Mouse (Mus musculus): Measurements from ENCODE around the gene Churc1. TPM values are rescaled to one million over a fixed set of nuclear protein-coding genes. Genes with fewer than 3 reads are reported as not detected.

The Churc1 gene
- 125 and 127 TPM in 2 replicates for polyA plus RNA-seq (2015; fragmentation: Nextera tagmentation; extraction: Ambion mirVana)

DNA sequence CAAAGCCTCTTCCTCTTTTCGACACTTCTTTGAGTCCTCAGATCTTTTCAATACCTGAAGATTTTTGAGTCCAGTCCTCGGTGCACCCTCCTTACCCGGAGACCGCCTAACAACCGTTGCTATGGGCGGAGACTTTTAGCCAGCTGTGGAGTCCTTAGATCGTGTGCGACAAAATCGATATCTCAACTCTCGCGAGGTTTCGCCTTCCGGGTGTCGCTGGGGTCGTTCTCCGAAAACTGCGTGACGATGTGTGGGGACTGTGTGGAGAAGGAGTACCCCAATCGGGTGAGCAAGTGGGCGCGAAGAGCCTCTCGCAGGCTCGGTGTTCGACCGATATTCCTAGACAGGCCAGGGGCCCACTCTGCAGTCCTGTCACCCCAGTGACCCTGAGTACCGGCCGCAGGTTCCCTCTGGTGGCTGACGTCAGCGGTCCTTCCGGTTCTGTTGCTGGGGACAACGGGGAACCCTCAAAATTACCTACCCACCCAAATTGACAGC lies at the start of gene Churc1, which contains the start of gene Fntb:
TSS of gene Churc1 (plus strand) at position 185 of the 498 bp plus-strand sequence.
TSS of gene Fntb (plus strand) at position 236 of the 498 bp plus-strand sequence.
- peaks cover 13% of the 10 kb centered on the region for H3K4me1 ChIP-seq
- peak; percentile 93 for ATAC-seq (ENCODE audit: insufficient number of reproducible peaks, low FRiP score, low TSS enrichment, low read depth)

DNA sequence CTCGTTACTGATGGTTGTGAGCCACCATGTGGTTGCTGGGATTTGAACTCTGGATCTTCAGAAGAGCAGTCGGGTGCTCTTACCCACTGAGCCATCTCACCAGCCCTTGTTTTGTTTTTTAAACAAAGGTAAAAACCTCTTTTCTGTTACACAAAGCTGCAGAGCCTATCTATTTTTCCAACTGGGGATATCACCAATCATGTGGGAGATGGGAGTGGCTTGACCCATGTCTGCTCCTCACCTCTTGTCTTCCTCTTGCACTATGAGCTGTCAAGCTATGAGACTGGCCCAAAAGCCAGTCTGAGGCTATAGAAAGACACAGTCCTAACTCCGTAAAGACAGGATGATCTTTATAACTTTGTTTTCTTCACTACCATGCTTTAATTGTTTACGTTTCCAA lies 47.0 kb upstream of the Churc1 start:
- no peak for ATAC-seq (ENCODE audit: insufficient number of reproducible peaks, low FRiP score, low TSS enrichment, low read depth)
- Histone ChIP-seq H3K9me3 (replicated peaks) (no peaks in the 10 kb centered on the region), H3K9ac (no peak overlapping the region), H3K4me1 (no peaks in the 10 kb centered on the region), H3K36me3 (no peaks in the 10 kb centered on the region), H3K27me3 (peaks cover 6% of the 10 kb centered on the region; the same call in 1 of the 2 replicates), H3K4me2 (replicated peaks) (no peak overlapping the region), H3K4me3 (replicated peaks) (no peak overlapping the region), H3K27ac (replicated peaks) (no peak overlapping the region)
- WGBS: 78% methylated on average over 4 of the region's 4 CpGs

More for the DNA sequence above, at the start of gene Churc1, which contains the start of gene Fntb:
- H3K4me2 ChIP-seq (replicated peaks): peak within 1 kb of the TSS; percentile 65
- peak within 1 kb of the TSS; percentile 54 for H3K9ac ChIP-seq
- H3K36me3 ChIP-seq: no peaks in the 10 kb centered on the region
- WGBS: under 1% methylated on average over 31 of the region's 31 CpGs
- no peaks in the 10 kb centered on the region for H3K9me3 ChIP-seq (replicated peaks)
- H3K27ac ChIP-seq (replicated peaks): peak within 1 kb of the TSS; percentile 71
- H3K27me3 ChIP-seq: no peaks in the 10 kb centered on the region
- H3K4me3 ChIP-seq (replicated peaks): peak within 1 kb of the TSS; percentile 62

DNA sequence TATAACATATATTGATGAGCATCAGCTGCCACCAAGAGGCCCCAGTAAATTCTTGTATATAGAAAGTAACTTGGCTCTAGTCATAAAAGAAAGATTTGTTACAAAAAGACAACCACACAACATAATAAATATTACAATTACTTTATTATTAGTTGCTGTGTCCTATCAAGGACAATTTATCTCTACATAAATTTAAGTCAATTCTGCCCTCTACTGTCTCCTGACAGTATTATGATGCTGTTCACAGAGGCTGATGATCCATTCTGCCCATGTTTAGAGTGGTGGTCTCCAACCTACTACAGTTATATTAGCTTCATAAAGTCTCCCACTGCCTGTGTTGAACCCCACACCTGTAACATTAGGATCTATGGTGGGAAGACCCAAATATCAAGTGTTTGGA lies 44.8 kb upstream of the Churc1 start:
- Histone ChIP-seq H3K9ac (no peak overlapping the region), H3K4me1 (no peaks in the 10 kb centered on the region), H3K4me3 (replicated peaks) (no peak overlapping the region), H3K27me3 (no peaks in the 10 kb centered on the region), H3K4me2 (replicated peaks) (no peak overlapping the region), H3K9me3 (replicated peaks) (no peaks in the 10 kb centered on the region), H3K36me3 (no peaks in the 10 kb centered on the region), H3K27ac (replicated peaks) (no peak overlapping the region)
- no peak for ATAC-seq (ENCODE audit: insufficient number of reproducible peaks, low FRiP score, low TSS enrichment, low read depth)

DNA sequence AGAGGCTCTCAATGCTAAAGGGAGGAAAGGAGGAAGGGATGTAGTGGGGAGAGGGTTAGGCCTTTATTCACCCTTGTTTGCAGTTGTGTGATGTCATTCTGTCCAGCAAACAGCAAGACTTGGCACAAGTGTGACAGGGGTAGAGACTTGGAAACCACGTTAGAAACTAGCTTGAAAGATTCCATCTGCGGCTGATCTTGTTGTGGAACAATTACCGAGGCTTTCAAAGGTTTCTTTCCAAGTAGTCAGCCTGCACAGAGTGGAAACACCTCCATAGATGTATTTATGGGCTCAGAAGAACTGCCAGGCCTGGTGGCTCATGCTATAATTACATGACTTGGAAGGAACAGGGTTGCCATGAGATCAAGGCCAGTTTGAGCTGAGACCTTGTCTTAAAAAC lies 43.3 kb upstream of the Churc1 start:
- H3K4me1 ChIP-seq: no peaks in the 10 kb centered on the region
- H3K4me3 ChIP-seq (replicated peaks): no peak overlapping the region
- ATAC-seq (ENCODE audit: insufficient number of reproducible peaks, low FRiP score, low TSS enrichment, low read depth): no peak
- no peak overlapping the region for H3K27ac ChIP-seq (replicated peaks)
- H3K27me3 ChIP-seq: no peaks in the 10 kb centered on the region
- no peak overlapping the region for H3K9ac ChIP-seq
- no peaks in the 10 kb centered on the region for H3K9me3 ChIP-seq (replicated peaks)
- H3K4me2 ChIP-seq (replicated peaks): no peak overlapping the region
- WGBS: 64% methylated on average over 3 of the region's 3 CpGs
- no peaks in the 10 kb centered on the region for H3K36me3 ChIP-seq

DNA sequence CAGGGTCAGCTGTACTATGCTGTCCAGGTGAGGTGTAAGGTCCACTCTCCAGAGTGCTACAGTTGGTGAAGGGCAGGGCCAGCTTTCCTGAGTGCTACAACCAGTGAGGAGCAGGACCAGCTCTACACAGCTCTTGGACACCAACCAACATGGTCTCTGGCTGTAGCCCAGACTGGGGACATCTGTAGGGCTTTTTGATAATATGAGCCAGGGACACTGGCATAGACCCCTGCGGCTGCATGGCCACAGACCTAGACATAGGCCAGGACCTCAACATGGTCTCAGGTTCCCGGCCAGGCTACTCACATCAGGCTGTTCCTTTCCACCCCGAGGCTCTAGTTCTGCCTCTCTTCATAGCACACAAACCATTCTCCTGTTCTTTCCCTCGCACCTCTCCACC lies 37.4 kb upstream of the Churc1 start:
- 91% methylated on average over 4 of the region's 4 CpGs for WGBS
- Histone ChIP-seq H3K9me3 (replicated peaks) (no peaks in the 10 kb centered on the region), H3K27me3 (no peaks in the 10 kb centered on the region), H3K4me2 (replicated peaks) (no peak overlapping the region), H3K27ac (replicated peaks) (no peak overlapping the region), H3K4me1 (no peaks in the 10 kb centered on the region), H3K36me3 (no peaks in the 10 kb centered on the region), H3K9ac (no peak overlapping the region), H3K4me3 (replicated peaks) (no peak overlapping the region)
- ATAC-seq (ENCODE audit: insufficient number of reproducible peaks, low FRiP score, low TSS enrichment, low read depth): no peak

DNA sequence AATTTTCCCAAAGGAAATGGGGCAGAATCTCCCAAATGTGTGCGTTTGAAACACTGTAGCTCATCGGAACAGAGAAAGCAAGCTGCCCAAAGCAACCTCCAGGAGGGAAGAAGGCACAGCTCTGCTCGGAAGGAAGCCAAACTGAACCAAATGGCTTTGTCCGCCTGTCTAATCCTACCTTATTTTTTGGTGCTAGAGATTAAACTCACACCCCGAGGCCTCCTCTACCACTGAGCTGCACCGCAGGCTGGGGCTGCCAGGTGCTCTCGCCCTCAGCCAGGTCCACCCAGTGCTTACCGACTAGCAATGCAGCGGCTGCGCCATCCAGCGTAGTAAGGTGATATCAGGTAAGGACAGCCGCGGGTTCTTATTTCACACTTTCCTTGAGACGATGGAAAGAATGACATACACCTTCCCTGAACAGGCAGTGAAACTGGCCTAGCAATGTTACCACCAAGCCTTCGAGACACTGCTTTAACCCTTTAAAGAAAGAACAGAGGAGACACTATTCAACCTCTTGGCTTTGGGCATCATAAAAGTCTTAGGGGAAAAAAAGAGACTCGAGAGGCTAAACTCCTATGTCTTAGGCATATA lies 14.4 kb upstream of the Churc1 start:
- no peak overlapping the region for H3K4me2 ChIP-seq (replicated peaks)
- no peaks in the 10 kb centered on the region for H3K9me3 ChIP-seq (replicated peaks)
- 70% methylated on average over 16 of the region's 16 CpGs for WGBS
- no peaks in the 10 kb centered on the region for H3K27me3 ChIP-seq
- no peaks in the 10 kb centered on the region for H3K36me3 ChIP-seq
- no peak for ATAC-seq (ENCODE audit: insufficient number of reproducible peaks, low FRiP score, low TSS enrichment, low read depth)
- H3K4me1 ChIP-seq: no peaks in the 10 kb centered on the region
- no peak overlapping the region for H3K27ac ChIP-seq (replicated peaks)
- H3K9ac ChIP-seq: no peak overlapping the region
- no peak overlapping the region for H3K4me3 ChIP-seq (replicated peaks)

DNA sequence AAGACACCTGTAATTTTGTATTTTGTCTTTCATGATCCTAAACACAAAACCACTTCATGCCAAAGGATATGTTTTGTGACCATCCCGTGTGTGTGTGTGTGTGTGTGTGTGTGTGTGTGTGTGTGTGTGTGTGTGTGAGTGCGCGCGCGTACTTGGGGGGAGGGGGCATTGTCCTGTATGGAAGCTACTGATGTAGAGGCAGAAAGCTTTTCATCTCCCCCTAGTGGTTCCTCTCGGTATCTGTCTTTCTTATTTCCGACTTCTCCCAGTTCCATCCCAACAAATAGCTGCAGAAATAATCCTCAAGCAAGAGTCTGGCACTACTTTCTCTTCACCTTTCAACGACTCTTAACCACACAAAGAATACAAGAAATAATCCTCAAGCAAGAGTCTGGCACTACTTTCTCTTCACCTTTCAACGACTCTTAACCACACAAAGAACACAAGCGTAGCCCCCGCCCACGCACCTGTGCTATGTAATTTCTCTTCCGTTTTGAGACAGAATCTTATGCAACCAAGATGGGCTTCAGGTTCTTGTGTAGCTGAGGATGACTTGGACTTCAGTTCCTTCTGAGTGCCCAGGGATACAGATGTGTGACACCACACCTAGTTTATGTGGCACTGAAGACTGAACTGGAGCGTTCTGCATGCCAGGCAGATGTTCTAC lies 12.6 kb upstream of the Churc1 start:
- Histone ChIP-seq H3K27me3 (no peaks in the 10 kb centered on the region), H3K36me3 (no peaks in the 10 kb centered on the region), H3K9me3 (replicated peaks) (no peaks in the 10 kb centered on the region), H3K4me3 (replicated peaks) (no peak overlapping the region), H3K9ac (no peak overlapping the region), H3K27ac (replicated peaks) (no peak overlapping the region), H3K4me1 (no peaks in the 10 kb centered on the region), H3K4me2 (replicated peaks) (no peak overlapping the region)
- ATAC-seq (ENCODE audit: insufficient number of reproducible peaks, low FRiP score, low TSS enrichment, low read depth): no peak
- 43% methylated on average over 14 of the region's 14 CpGs for WGBS

DNA sequence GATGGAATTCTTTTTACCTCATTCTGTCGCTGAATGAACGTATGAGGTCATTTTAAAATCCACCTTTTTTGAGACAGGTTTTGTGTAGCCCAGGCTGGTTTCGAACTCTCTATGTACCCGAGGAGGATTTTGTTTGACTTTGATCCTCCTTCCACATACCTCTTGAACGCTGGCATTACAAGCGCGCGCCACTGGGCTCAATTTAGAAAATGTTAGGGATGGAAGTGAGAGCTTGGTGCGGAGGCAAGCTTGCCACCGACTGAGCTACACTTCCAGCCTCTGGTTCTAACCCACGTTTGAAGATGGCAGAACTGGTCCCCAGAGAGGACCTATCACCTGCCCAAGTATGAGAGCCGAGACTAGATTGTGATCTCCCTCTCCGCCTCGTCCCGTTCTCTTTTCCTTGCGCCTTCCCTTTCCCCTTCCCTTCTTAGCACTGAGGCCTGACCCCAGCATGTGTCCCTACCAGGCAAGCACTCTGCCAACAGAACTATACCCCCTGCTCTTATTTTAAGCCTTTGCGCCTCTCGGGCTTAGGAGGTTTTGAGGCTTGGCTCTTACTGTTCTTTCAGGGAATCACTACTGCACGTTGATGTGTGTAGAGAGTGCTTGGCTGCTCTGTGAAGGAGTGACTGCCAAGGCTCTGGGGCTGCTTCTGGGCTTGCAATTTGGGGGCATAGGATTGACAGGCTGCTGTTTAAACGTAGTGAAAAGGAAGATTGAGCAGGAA lies 728 bp downstream of the Churc1 start:
- Histone ChIP-seq H3K9ac (peak overlapping the region; percentile 54), H3K4me1 (peaks cover 13% of the 10 kb centered on the region), H3K27me3 (no peaks in the 10 kb centered on the region), H3K4me2 (replicated peaks) (peak overlapping the region; percentile 65), H3K4me3 (replicated peaks) (peak overlapping the region; percentile 62), H3K36me3 (no peaks in the 10 kb centered on the region), H3K9me3 (replicated peaks) (no peaks in the 10 kb centered on the region), H3K27ac (replicated peaks) (peak overlapping the region; percentile 71; the same call in 1 of the 2 replicates)
- no peak; the same call in 1 of the 2 replicates for ATAC-seq (ENCODE audit: insufficient number of reproducible peaks, low FRiP score, low TSS enrichment, low read depth)
- WGBS: 26% methylated on average over 20 of the region's 20 CpGs

DNA sequence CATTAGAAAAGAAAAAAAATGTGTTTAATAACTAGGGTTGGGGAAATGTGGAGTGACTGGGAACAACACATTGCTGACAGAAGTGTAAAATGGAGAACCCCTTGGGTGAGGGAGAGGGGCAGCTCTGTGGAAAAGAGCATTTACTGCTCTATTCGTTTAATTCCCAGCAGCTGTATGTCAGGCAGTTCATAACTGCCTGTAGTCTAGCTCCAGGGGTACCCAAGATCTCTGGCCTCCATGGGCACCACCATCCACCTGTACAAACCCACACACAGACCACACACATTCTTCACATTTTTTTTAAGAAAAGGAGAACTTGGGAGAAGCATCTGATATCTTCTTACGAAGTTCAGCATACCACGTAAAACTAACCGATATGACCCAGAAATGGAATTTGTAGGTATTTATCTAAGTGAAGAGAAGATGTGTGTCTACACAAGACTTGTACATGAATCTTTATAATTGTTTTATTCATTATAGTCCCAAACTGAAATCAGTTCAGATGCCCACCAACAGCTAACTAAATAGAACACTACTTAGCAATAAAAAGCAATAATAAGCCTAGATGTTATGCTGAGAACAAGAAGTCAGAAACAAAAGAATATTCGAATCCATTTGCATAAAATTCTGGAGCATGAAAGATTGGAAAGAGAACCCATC lies 5.6 kb downstream of the Churc1 start:
- 80% methylated on average over 5 of the region's 5 CpGs for WGBS
- Histone ChIP-seq H3K36me3 (0 out of 2 replicates have a peak, but pooled peaks cover under 1% of the 10 kb centered on the region), H3K9ac (no peak overlapping the region), H3K27ac (replicated peaks) (no peak overlapping the region), H3K4me2 (replicated peaks) (no peak overlapping the region), H3K4me3 (replicated peaks) (no peak overlapping the region), H3K4me1 (peaks cover 7% of the 10 kb centered on the region), H3K9me3 (replicated peaks) (no peaks in the 10 kb centered on the region), H3K27me3 (no peaks in the 10 kb centered on the region)
- ATAC-seq (ENCODE audit: insufficient number of reproducible peaks, low FRiP score, low TSS enrichment, low read depth): no peak

DNA sequence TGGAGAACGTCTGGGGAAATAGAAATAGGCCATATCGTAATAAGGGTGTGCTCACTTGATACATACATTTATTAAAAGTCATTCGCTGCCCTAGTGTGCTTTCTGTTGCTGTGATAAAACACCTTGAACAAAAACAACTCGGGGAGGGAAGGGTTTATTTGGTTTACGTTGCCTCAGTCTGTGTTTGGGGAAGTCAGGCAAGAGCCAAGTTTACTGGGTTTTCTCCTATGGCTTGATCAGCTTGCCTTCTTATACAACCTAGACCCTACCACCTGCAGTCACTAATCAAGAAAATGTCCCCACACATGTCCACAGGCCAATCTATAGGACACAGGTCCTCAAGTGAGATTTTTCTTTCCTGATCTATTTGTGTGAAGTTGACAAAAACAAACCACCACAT lies 6.2 kb downstream of the Churc1 start:
- Histone ChIP-seq H3K4me1 (peaks cover 2% of the 10 kb centered on the region; the same call in 1 of the 2 replicates), H3K36me3 (0 out of 2 replicates have a peak, but pooled peaks cover 3% of the 10 kb centered on the region), H3K9me3 (replicated peaks) (no peaks in the 10 kb centered on the region), H3K27me3 (no peaks in the 10 kb centered on the region), H3K9ac (no peak overlapping the region), H3K4me2 (replicated peaks) (no peak overlapping the region), H3K4me3 (replicated peaks) (no peak overlapping the region), H3K27ac (replicated peaks) (no peak overlapping the region)
- no peak for ATAC-seq (ENCODE audit: insufficient number of reproducible peaks, low FRiP score, low TSS enrichment, low read depth)
- WGBS: 86% methylated on average over 5 of the region's 5 CpGs

DNA sequence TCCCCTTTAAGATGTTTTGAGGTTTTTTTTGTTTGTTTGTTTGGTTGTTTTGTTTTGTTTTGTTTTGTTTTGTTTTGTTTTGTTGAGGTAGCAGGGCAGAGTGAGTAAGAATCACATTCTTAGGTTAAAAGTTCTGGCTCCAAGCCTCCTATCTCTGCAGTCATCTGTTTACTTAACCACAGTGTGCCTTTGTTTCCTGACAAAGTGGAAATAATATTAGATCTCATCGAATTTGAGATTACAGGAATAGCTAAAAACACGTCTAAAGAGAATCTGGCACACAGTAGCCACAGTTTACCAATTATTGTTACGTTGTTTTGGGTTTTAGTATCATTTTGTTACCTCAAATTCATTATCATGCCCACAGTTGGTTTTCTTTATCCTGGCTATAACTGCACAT lies 9.3 kb downstream of the Churc1 start:
- 63% methylated on average over 3 of the region's 3 CpGs for WGBS
- Histone ChIP-seq H3K4me2 (replicated peaks) (no peak overlapping the region), H3K27me3 (no peaks in the 10 kb centered on the region), H3K36me3 (peaks cover 7% of the 10 kb centered on the region; the same call in 1 of the 2 replicates), H3K27ac (replicated peaks) (no peak overlapping the region), H3K4me1 (no peaks in the 10 kb centered on the region), H3K9ac (no peak overlapping the region), H3K4me3 (replicated peaks) (no peak overlapping the region), H3K9me3 (replicated peaks) (no peaks in the 10 kb centered on the region)
- ATAC-seq (ENCODE audit: insufficient number of reproducible peaks, low FRiP score, low TSS enrichment, low read depth): no peak
